ENCODE assay signal across 9 mouse cellular contexts in the genomic region with DNA sequence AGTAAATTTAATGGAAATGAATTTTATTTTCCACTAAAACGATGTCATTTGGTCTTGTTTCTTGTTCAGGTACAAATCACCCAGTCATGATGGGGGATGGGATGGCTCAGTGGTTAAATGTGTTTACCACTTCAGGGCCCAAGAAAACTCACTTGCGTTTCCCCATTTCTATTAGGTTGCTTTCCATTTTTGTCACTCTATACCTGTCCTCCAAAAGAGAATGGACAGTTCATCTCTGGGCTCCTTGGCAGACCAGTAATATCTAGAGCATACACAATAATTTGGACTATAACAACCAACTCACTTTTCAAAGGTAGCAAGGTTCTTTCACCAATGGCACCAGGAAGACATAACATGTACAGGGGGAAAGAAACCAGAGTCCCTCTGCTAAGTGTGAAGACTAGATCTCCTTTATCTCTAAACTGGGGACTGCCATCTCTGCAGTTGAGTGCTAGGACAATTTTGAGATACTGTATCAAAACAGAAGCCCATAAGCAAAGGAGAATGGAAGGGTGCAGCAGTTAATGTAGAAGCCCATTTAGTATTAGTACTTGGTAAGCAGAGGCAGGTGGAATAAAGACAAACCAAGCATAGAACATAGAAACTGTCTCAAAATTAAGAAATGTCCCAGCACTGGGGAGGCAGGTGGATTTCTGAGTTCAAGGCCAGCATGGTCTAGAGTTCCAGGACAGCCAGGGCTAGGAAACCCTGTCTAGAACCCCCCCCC. TPM values are rescaled to one million over a fixed set of nuclear protein-coding genes. Genes with fewer than 3 reads are reported as not detected.
A peak's percentile ranks its signal among the peaks of the same experiment; 100 is the strongest.
DNase-seq lines count a peak whose midpoint lies in the region; ATAC-seq and TF ChIP-seq lines count a peak whose summit lies in the region.
"Had no signal": no experiment of that assay in that cellular context is flagged by ENCODE, and none has a peak within 500 bp of the region (broad histone marks: within the 10 kb centered on the region; RNA-seq: fewer than 3 reads in every experiment).

No protein-coding gene starts in this region.

- no peak for DNase-seq in heart, embryonic 10.5 days (ENCODE audit: low spot score)
- no peak for DNase-seq in heart, postnatal 14 days
- peak; percentile 87 for DNase-seq in MEL (ENCODE audit: low read depth, low spot score)
- peak; percentile 12 for DNase-seq in hindbrain, embryonic 11.5 days (ENCODE audit: low spot score)
- DNase-seq in midbrain, embryonic 10.5 days (ENCODE audit: low spot score) = no peak
- DNase-seq in urinary bladder, adult 18-20 months (ENCODE audit: low spot score in 2 of 2) = no peak
- DNase-seq in adrenal gland, adult 18-20 months (ENCODE audit: low spot score in 2 of 2) = no peak
- no peak for DNase-seq in layer of hippocampus, adult 8-10 months (ENCODE audit: low spot score in 2 of 2)
- DNase-seq: lung, postnatal 4 days had no signal

- TF ChIP-seq EP300 in MEL (IDR thresholded peaks at IDR 0.05; ENCODE audit: low read depth in 1 of 2, low read length in 2 of 2) = peak in 1 of 2 experiments; percentile 32; a peak in 2 of 4 replicates

- 0 out of 2 replicates have a peak, but pooled peaks cover 7% of the 10 kb centered on the region for H3K4me1 ChIP-seq in heart, embryonic 10.5 days
- peaks cover 2 to 12% of the 10 kb centered on the region in 2 experiments for H3K4me1 ChIP-seq in MEL (ENCODE audit: control insufficient read depth in 1 of 2, insufficient read depth in 2 of 2, low read length in 2 of 2)
- H3K4me1 ChIP-seq in hindbrain, embryonic 11.5 days (replicated peaks; ENCODE audit: control insufficient read depth, insufficient read depth, low read length) = no peaks in the 10 kb centered on the region
- H3K4me1 ChIP-seq in midbrain, embryonic 10.5 days = peaks cover 22% of the 10 kb centered on the region

- peak; percentile 30 to 74; a peak in 3 of 4 replicates for TF ChIP-seq POLR2A in MEL (IDR thresholded peaks at IDR 0.05; ENCODE audit: control insufficient read depth in 1 of 2, insufficient read depth in 1 of 2, low read depth in 1 of 2, low read length in 2 of 2, poor library complexity in 1 of 2)

- H3K27me3 ChIP-seq in heart, embryonic 10.5 days (ENCODE audit: insufficient read depth, poor library complexity, severe bottlenecking) = no peaks in the 10 kb centered on the region
- no peaks in the 10 kb centered on the region for H3K27me3 ChIP-seq in MEL (ENCODE audit: control insufficient read depth in 1 of 2, insufficient read depth in 2 of 2, low read length in 2 of 2)
- H3K27me3 ChIP-seq in hindbrain, embryonic 11.5 days (ENCODE audit: control insufficient read depth, insufficient read depth, low read length) = no peaks in the 10 kb centered on the region
- H3K27me3 ChIP-seq in midbrain, embryonic 10.5 days (ENCODE audit: low read depth, poor library complexity, severe bottlenecking) = no peaks in the 10 kb centered on the region

- H3K36me3 ChIP-seq in heart, embryonic 10.5 days = peaks cover 20% of the 10 kb centered on the region
- H3K36me3 ChIP-seq in MEL (ENCODE audit: control insufficient read depth in 1 of 2, insufficient read depth in 2 of 2, low read length in 2 of 2) = peaks cover 4 to 19% of the 10 kb centered on the region in 2 experiments
- no peaks in the 10 kb centered on the region for H3K36me3 ChIP-seq in hindbrain, embryonic 11.5 days (ENCODE audit: control insufficient read depth, insufficient read depth, low read length)
- H3K36me3 ChIP-seq in midbrain, embryonic 10.5 days = peaks cover 24% of the 10 kb centered on the region

- peak overlapping the region; percentile 72 for H3K4me3 ChIP-seq in heart, embryonic 10.5 days
- peak overlapping the region; percentile 60 to 99 for H3K4me3 ChIP-seq in MEL (ENCODE audit: control insufficient read depth in 1 of 2, insufficient read depth in 1 of 2, low read depth in 2 of 2, low read length in 2 of 2)
- peak overlapping the region; percentile 76 for H3K4me3 ChIP-seq in hindbrain, embryonic 11.5 days (ENCODE audit: low read depth, low read length)
- H3K4me3 ChIP-seq in midbrain, embryonic 10.5 days = peak overlapping the region; percentile 77

- no peaks in the 10 kb centered on the region for H3K9me3 ChIP-seq in heart, embryonic 10.5 days
- H3K9me3 ChIP-seq in MEL (replicated peaks; ENCODE audit: insufficient read depth, low read length) = no peaks in the 10 kb centered on the region
- H3K9me3 ChIP-seq in hindbrain, embryonic 11.5 days (ENCODE audit: control insufficient read depth, low read length) = no peaks in the 10 kb centered on the region
- H3K9me3 ChIP-seq in midbrain, embryonic 10.5 days (replicated peaks) = no peaks in the 10 kb centered on the region

- no peak overlapping the region for H3K27ac ChIP-seq in heart, embryonic 10.5 days
- H3K27ac ChIP-seq in MEL (ENCODE audit: control insufficient read depth, low read depth, low read length) = peak overlapping the region; percentile 98
- H3K27ac ChIP-seq in hindbrain, embryonic 11.5 days (ENCODE audit: low read depth, low read length) = peak overlapping the region; percentile 36; the same call in 1 of the 2 replicates
- no peak overlapping the region for H3K27ac ChIP-seq in midbrain, embryonic 10.5 days (replicated peaks)

- peak overlapping the region; percentile 56 for H3K4me2 ChIP-seq in hindbrain, embryonic 11.5 days (replicated peaks; ENCODE audit: low read depth, low read length)

- intact Hi-C loops in heart, postnatal 14 days (cut with DNase I) = no loop called here

- TF ChIP-seq CTCF in MEL (IDR thresholded peaks at IDR 0.05 in 2 of 3, conservative IDR thresholded peaks at IDR 0.05 in 1 of 3; ENCODE audit: control insufficient read depth in 1 of 3, insufficient read depth in 1 of 3, low read depth in 2 of 3, low read length in 3 of 3, poor library complexity in 1 of 3, severe bottlenecking in 1 of 3) = no peak

- H3K9ac ChIP-seq in MEL (ENCODE audit: control insufficient read depth, low read depth, low read length, poor library complexity, severe bottlenecking) = peak overlapping the region; percentile 99
- no peak overlapping the region for H3K9ac ChIP-seq in hindbrain, embryonic 11.5 days (ENCODE audit: low read depth, low read length)

- peaks cover 25% of the 10 kb centered on the region for H3K79me2 ChIP-seq in MEL (ENCODE audit: control insufficient read depth, insufficient read depth, low read length, poor library complexity)

- no peak for TF ChIP-seq RAD21 in MEL (IDR thresholded peaks at IDR 0.05; ENCODE audit: low read depth, low read length)

- ATAC-seq in hindbrain, embryonic 11.5 days (ENCODE audit: low FRiP score) = no peak

- 31% methylated on average over 2 of the region's 2 CpGs for WGBS in heart, embryonic 10.5 days
- WGBS in hindbrain, embryonic 11.5 days = 28% methylated on average over 2 of the region's 2 CpGs
- WGBS in midbrain, embryonic 10.5 days = 20% methylated on average over 2 of the region's 2 CpGs

TF ChIP-seq in MEL, 35 proteins besides CTCF, POLR2A, EP300 and RAD21 (continues in another document):
- TF ChIP-seq TBP (IDR thresholded peaks at IDR 0.05; ENCODE audit: low read depth, low read length) (peak; percentile 49; the same call in 1 of the 2 replicates), ETS1 (IDR thresholded peaks at IDR 0.05; ENCODE audit: low read depth, low read length) (0 out of 2 replicates have a peak, but pooled peaks have one; percentile 14), MYC (IDR thresholded peaks at IDR 0.05; ENCODE audit: low read depth, low read length) (no peak; the same call in 1 of the 2 replicates), GATA1 (IDR thresholded peaks at IDR 0.05; ENCODE audit: low read depth, low read length) (0 out of 2 replicates have a peak, but pooled peaks have one; percentile 14), POLR2AphosphoS2 (IDR thresholded peaks at IDR 0.05; ENCODE audit: low read length) (peak; percentile 99), UBTF (IDR thresholded peaks at IDR 0.05; ENCODE audit: borderline replicate concordance, insufficient read depth, low read depth, low read length) (no peak), E2F4 (IDR thresholded peaks at IDR 0.05; ENCODE audit: borderline replicate concordance, low read depth, low read length) (peak; percentile 48), ZC3H11A (IDR thresholded peaks at IDR 0.05; ENCODE audit: low read depth, low read length) (no peak), CHD2 (IDR thresholded peaks at IDR 0.05; ENCODE audit: low read length) (peak; percentile 79), GABPA (IDR thresholded peaks at IDR 0.05; ENCODE audit: low read depth, low read length) (no peak), ELF1 (IDR thresholded peaks at IDR 0.05; ENCODE audit: low read depth, low read length) (no peak), POLR2AphosphoS5 (IDR thresholded peaks at IDR 0.05; ENCODE audit: borderline replicate concordance, low read depth, low read length) (no peak), SMC3 (IDR thresholded peaks at IDR 0.05; ENCODE audit: low read depth, low read length) (peak; percentile 15), ZKSCAN1 (IDR thresholded peaks at IDR 0.05; ENCODE audit: low read depth, low read length) (no peak), MAFK (IDR thresholded peaks at IDR 0.05; ENCODE audit: borderline replicate concordance, low read depth, low read length) (peak; percentile 11; the same call in 1 of the 2 replicates), ZMIZ1 (IDR thresholded peaks at IDR 0.05; ENCODE audit: low read depth, low read length) (peak; percentile 86)

RNA-seq across cellular contexts. Expression of a gene that starts 27.5 kb away (rescaled TPM):
- polyA plus RNA-seq in heart, embryonic 10.5 days (2016; fragmentation: Nextera tagmentation; extraction: Ambion mirVana) = 6.2 and 6.5 TPM in 2 replicates
- 1 to 10 TPM; 6.9 to 7.8 TPM for total RNA-seq in heart, postnatal 14 days (2021)
- 3.3 and 4.6 TPM in 2 replicates for total RNA-seq in MEL (2012; rRNA removed)
- polyA plus RNA-seq in MEL (2012; ENCODE audit: insufficient read depth in 1 of 2, insufficient read length in 2 of 2, low read depth in 1 of 2, low replicate concordance in 2 of 2, missing spikeins in 1 of 2) = 1 to 10 TPM in 1 of 2 experiments, not detected in 1; 4.5 TPM
- polyA plus RNA-seq in hindbrain, embryonic 11.5 days (2014; fragmentation: Nextera tagmentation; extraction: Ambion mirVana) = 9.1 and 10.1 TPM in 2 replicates
- 5.9 and 9.1 TPM in 2 replicates for polyA plus RNA-seq in midbrain, embryonic 10.5 days (2016; fragmentation: Nextera tagmentation; extraction: Ambion mirVana)
- total RNA-seq in adrenal gland, adult 18-20 months (2021) = 10 to 100 TPM; 10.3 to 11.3 TPM
- 10 to 100 TPM; 19.5 to 29.3 (median 24.7) TPM for total RNA-seq in layer of hippocampus, adult 8-10 months (2022)

RNA-seq across cellular contexts. Expression of a gene that starts 37.9 kb away (rescaled TPM):
- 78.4 and 96.1 TPM in 2 replicates for polyA plus RNA-seq in heart, embryonic 10.5 days (2016; fragmentation: Nextera tagmentation; extraction: Ambion mirVana)
- total RNA-seq in heart, postnatal 14 days (2021) = 10 to 100 TPM; 61.2 to 62.1 TPM
- total RNA-seq in MEL (2012; rRNA removed) = 153 and 156 TPM in 2 replicates
- 100 to 1,000 TPM; 125 to 162 TPM for polyA plus RNA-seq in MEL (2012; ENCODE audit: insufficient read depth in 1 of 2, insufficient read length in 2 of 2, low read depth in 1 of 2, low replicate concordance in 2 of 2, missing spikeins in 1 of 2)
- polyA plus RNA-seq in hindbrain, embryonic 11.5 days (2014; fragmentation: Nextera tagmentation; extraction: Ambion mirVana) = 137 and 140 TPM in 2 replicates
- 110 and 115 TPM in 2 replicates for polyA plus RNA-seq in midbrain, embryonic 10.5 days (2016; fragmentation: Nextera tagmentation; extraction: Ambion mirVana)
- 10 to 100 TPM; 72.3 to 93.0 TPM for total RNA-seq in adrenal gland, adult 18-20 months (2021)
- total RNA-seq in layer of hippocampus, adult 8-10 months (2022) = 10 to 100 TPM; 61.8 to 67.7 (median 63.0) TPM

Comparison
In these comparisons a context has a peak if more than half of its experiments do, and no peak if none do; other contexts are left out.
1. DNase-seq: peak in MEL (single experiment) and hindbrain, embryonic 11.5 days (single experiment); none in heart, embryonic 10.5 days (single experiment), heart, postnatal 14 days (0 of 2), midbrain, embryonic 10.5 days (single experiment), urinary bladder, adult 18-20 months (0 of 2), adrenal gland, adult 18-20 months (0 of 2) and layer of hippocampus, adult 8-10 months (0 of 2).
2. H3K27ac ChIP-seq: peak in MEL (single experiment) and hindbrain, embryonic 11.5 days (single experiment); none in heart, embryonic 10.5 days (single experiment) and midbrain, embryonic 10.5 days (single experiment).
3. Peak in every context shown above with its lines, with median percentiles within 50 percentile points of each other: H3K4me3 ChIP-seq.